Mouse (Mus musculus) frontal cortex, postnatal 36 days (tissue): ENCODE results near the gene Sh3kbp1.

ENCODE experiments used
- DNase-seq, 2 experiments: peaks; one replicate each; pipeline ENCODE4 v3.0.0; 2022; ENCODE audit warnings: low spot score in 2 of 2

Sh3kbp1 gene

GRCm38 (mm10) chrX:159829192-159829852, 202.2 kb downstream of the Sh3kbp1 start:
- peak in 1 of 2 experiments; percentile 48 for DNase-seq

GRCm38 (mm10) chrX:159831176-159831575, 204.1 kb downstream of the Sh3kbp1 start:
- DNase-seq = no peak

DNA sequence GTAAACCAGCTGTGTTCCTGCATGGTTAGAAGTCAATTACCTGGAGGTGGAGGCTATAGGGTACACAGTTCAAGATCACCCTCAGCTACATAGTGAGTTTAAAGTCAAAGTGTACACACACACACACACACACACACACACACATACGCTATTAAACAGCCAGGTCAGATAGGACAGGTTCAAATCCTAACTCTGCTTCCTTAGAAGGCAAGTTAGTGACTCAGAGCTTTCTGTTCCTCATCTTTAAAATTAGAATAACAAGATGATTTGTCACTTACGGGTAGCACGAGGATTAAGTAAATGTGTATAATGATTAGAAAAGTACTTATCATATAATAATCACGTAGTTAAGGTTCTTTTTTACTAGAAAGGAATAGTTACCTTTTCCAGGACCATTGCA, 208.2 kb downstream of the Sh3kbp1 start:
- DNase-seq = no peak

DNA sequence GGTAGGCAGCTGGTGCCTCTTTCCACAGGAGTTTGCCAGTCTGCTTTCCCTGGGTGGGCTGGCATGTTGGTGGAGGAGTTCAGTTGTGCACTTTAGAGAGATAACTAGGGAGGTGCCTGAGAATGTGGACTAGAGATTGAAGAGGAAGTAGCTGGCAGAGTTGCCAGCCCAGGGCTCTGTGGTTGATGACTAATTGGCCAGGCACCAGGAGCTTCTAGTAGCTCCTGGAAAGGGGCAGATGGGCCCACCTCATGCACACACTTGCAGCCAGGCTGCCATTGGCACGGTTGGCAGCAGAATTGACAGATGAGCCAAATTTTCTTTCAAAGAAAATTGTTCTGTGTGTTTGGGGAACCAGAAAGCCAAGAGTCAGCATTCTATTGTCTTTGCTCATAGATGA, 210.3 kb downstream of the Sh3kbp1 start:
- DNase-seq = peak in 1 of 2 experiments; percentile 28

DNA sequence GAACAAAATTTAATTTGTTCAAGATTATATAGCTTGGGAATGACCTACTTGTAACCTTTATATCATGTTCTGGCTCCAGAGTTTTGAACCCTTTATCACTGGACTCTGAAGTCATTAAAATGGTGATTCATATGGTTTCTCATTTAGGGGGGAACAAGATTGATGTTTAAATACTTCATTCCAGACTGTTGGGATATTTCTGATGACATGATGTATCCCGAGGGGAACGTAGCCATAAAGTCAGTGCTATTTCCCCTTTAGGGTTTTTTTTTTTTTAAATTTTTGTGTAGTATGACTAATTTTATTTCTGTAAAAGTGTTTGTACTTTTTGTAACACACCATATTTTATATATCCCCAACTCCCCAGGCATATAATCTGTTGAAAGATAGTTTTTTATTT, 212.7 kb downstream of the Sh3kbp1 start:
- DNase-seq = no peak

DNA sequence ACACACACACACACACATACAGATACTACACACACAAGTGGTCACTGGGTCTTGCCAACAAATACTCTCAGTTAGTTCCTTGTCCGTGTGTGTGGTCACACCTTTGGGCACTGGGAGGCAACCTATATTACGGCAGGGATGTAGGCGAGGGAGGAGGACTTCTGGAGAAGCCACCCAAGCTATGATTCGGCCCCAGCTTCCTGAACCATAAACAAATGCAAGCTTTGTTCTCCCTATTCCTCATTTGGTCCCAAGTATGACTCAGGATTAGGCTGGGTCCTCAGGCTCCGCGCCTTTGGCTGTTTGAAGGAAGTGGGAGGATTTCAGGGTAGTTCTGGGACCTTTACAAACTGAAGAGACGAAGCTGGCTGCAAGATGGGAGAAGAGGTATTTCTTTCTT, 213.2 kb downstream of the Sh3kbp1 start:
- DNase-seq = no peak

DNA sequence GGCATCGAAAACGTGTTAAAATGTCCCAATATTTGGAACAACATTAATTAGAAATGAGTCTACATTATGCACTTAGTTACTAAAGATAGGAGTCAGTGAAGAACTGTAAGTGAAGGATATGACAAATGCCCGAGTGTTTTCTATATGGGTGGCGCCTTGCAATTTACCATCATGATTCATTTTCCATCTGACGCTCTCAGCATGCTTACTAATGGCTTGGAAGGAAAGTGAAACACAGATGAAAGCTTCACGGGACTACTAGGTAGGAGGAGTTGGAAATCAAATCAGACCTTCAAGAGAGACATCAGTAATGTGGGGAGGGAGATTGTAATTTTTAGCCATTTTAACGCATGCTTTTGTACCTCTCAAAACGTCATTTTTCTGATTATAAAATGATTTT, 223.7 kb downstream of the Sh3kbp1 start:
- DNase-seq = no peak

- DNase-seq = peak in 1 of 2 experiments; percentile 23
Measured at GRCm38 (mm10) chrX:159856866-159857265, 229.8 kb downstream of the Sh3kbp1 start.

DNA sequence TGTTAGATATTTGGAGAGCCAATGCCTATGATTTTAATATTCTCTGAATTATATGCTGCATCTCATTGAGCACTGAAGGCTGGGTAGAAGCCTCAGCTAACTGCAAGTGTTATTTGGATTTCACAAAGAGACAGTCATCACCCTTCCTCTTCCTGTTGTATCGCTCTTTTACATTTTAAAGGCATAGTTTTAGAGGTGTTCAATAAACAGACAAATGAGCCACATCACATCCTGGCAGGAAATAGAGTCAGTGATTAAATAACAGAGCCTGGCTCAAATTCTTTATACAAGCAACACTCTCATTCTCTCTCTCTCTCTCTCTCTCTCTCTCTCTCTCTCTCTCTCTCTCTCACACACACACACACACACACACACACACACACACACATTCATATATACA, 231.1 kb downstream of the Sh3kbp1 start:
- no peak for DNase-seq

- DNase-seq = no peak
Measured at GRCm38 (mm10) chrX:159860841-159861530, 233.9 kb downstream of the Sh3kbp1 start.

GRCm38 (mm10) chrX:159867660-159868059, 240.6 kb downstream of the Sh3kbp1 start:
- DNase-seq = peak in 1 of 2 experiments; percentile 20

DNA sequence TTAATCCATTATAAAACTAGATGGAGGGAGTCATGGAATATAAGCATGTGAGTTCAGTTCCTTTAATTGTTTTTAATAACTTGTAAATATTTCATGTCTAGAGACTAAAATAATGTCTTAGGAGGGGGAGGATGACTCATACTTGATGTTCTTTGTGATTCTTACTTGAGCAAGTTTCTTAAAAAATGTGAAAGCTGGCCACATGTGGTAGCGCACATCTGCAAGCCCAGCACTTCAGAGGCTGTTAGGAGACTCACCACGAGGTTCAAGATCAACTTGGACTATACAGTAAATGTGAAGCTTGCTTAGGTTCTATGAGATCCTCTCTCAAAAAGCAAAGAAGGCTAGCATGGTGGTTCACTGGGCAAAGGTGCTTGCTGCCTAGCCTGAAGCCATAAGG, 245.4 kb downstream of the Sh3kbp1 start:
- DNase-seq = no peak

DNA sequence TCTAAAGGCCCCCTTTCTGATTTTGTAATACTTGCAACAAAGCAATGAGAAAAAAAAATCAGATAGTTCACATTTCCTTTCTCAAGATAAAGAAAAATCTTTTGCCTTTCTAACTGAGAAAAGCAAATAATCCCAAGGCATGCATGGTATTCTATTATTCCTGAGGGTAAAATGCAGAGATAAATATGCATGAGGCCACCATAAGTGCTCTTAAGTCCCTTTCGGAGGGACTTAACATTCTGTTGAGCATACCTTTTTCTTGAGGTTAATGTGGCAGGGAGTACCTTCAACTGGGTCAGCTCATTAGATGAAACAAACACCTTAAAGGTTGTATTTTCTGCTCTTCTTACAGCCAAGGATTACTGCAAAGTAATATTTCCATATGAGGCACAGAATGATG, 250.7 kb downstream of the Sh3kbp1 start:
- no peak for DNase-seq

- DNase-seq = no peak
Measured at GRCm38 (mm10) chrX:159879455-159879854, 252.4 kb downstream of the Sh3kbp1 start.

GRCm38 (mm10) chrX:159881576-159881975, 254.5 kb downstream of the Sh3kbp1 start:
- no peak for DNase-seq

GRCm38 (mm10) chrX:159896536-159896935, 269.5 kb downstream of the Sh3kbp1 start:
- DNase-seq = no peak

- no peak for DNase-seq
Measured at GRCm38 (mm10) chrX:159898110-159898509, 271.0 kb downstream of the Sh3kbp1 start.

- no peak for DNase-seq
Measured at GRCm38 (mm10) chrX:159899121-159899520, 272.0 kb downstream of the Sh3kbp1 start.

DNA sequence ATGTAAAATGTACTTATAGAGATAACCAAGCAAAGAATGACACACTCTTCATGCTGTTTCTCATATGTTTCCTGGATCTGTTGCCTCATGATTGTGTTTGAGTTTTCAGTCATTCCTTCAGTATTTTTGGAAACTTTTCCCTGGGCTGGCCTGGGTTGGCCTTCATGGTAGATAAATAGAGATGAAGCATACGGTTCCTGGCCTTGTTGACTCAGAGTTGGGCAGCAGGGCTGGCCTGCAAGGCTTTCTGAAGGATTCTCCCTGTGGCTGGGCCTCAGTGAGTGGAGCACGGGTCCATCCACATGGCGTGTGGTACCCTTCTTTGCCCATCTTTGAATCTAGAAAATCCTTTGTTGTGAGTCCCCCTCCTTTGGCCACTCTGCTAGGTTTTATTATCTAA, 276.3 kb downstream of the Sh3kbp1 start:
- no peak for DNase-seq

GRCm38 (mm10) chrX:159907703-159908102, 280.6 kb downstream of the Sh3kbp1 start:
- no peak for DNase-seq

- no peak for DNase-seq
Measured at GRCm38 (mm10) chrX:159909446-159910277, 282.6 kb downstream of the Sh3kbp1 start.

GRCm38 (mm10) chrX:159910600-159910999, 283.5 kb downstream of the Sh3kbp1 start:
- no peak for DNase-seq

GRCm38 (mm10) chrX:159911613-159912012, 284.5 kb downstream of the Sh3kbp1 start:
- DNase-seq = no peak
